Mouse (Mus musculus): ENCODE data around the gene Zfp292. TPM values are rescaled to one million over a fixed set of nuclear protein-coding genes. Genes with fewer than 3 reads are reported as not detected.

Zfp292 gene
- polyA plus RNA-seq, 1 experiment from 2014 or later = 12.4 TPM

DNA sequence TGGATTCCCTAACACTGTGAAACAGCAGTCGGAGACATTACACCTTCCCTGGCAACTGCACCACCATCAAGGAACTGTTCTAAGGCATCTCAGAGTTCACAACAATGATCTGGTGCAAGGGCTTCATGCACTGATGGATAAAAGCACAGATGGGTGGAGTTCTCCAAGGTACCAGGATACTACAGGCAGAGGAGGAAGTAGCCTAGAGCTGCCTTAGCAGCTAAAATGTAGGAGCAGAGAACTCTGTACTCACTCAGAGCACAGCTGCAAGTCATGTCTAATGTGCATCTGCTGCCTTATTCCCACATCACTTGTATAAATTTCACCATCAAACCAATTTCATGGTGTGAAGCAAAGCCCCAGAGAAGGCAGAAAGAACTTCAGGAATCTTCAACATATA lies 38.9 kb downstream of the Zfp292 start:
- peaks cover 6% of the 10 kb centered on the region for H3K4me1 ChIP-seq (ENCODE audit: control insufficient read depth, insufficient read depth, low read length)
- no peak for ATAC-seq (replicated peaks; ENCODE audit: extremely low read depth, insufficient read depth, low FRiP score)
- no peaks in the 10 kb centered on the region for H3K27me3 ChIP-seq (ENCODE audit: control insufficient read depth, insufficient read depth, low read length)
- no peak overlapping the region for H3K27ac ChIP-seq (ENCODE audit: low read length)
- 91% methylated on average over 1 of the region's 1 CpGs for WGBS
- H3K36me3 ChIP-seq (ENCODE audit: control insufficient read depth, insufficient read depth) = peaks cover 4% of the 10 kb centered on the region
- no peak overlapping the region for H3K4me3 ChIP-seq (ENCODE audit: low read length)
- H3K4me2 ChIP-seq (ENCODE audit: low read depth, low read length) = no peak overlapping the region
- H3K9me3 ChIP-seq (replicated peaks; ENCODE audit: control insufficient read depth, low read length) = no peaks in the 10 kb centered on the region
- H3K9ac ChIP-seq (ENCODE audit: low read length) = no peak overlapping the region

DNA sequence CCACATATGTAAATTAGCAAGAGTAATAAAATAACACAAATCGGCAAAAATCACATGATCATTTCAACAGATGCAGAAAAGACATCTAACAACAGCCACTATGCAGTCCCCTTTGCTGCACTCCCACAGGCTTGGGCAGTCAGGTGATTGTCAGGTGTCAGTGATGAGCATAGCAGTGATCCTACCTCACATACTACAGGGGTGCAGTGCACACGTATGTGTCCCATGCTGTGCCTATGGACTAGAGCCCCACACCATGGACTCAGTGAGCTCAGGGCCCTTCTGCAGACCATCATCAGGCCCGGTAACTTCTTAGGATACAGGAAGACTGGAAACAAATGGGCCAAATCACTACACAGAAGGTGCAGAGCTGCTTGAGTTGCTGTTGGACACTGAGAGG lies 39.9 kb downstream of the Zfp292 start:
- no peak overlapping the region for H3K4me2 ChIP-seq (ENCODE audit: low read depth, low read length)
- H3K27ac ChIP-seq (ENCODE audit: low read length) = no peak overlapping the region
- H3K9ac ChIP-seq (ENCODE audit: low read length) = no peak overlapping the region
- no peak for ATAC-seq (replicated peaks; ENCODE audit: extremely low read depth, insufficient read depth, low FRiP score)
- no peaks in the 10 kb centered on the region for H3K9me3 ChIP-seq (replicated peaks; ENCODE audit: control insufficient read depth, low read length)
- no peak overlapping the region for H3K4me3 ChIP-seq (ENCODE audit: low read length)
- H3K4me1 ChIP-seq (ENCODE audit: control insufficient read depth, insufficient read depth, low read length) = peaks cover 6% of the 10 kb centered on the region
- no peaks in the 10 kb centered on the region for H3K27me3 ChIP-seq (ENCODE audit: control insufficient read depth, insufficient read depth, low read length)
- peaks cover 11% of the 10 kb centered on the region for H3K36me3 ChIP-seq (ENCODE audit: control insufficient read depth, insufficient read depth)
- 88% methylated on average over 3 of the region's 3 CpGs for WGBS

GRCm38 (mm10) chr4:34831496-34831895 lies 51.3 kb downstream of the Zfp292 start:
- WGBS = 83% methylated on average over 4 of the region's 4 CpGs
- no peaks in the 10 kb centered on the region for H3K27me3 ChIP-seq (ENCODE audit: control insufficient read depth, insufficient read depth, low read length)
- H3K4me3 ChIP-seq (ENCODE audit: low read length) = no peak overlapping the region
- no peaks in the 10 kb centered on the region for H3K9me3 ChIP-seq (replicated peaks; ENCODE audit: control insufficient read depth, low read length)
- no peak overlapping the region for H3K9ac ChIP-seq (ENCODE audit: low read length)
- no peaks in the 10 kb centered on the region for H3K4me1 ChIP-seq (ENCODE audit: control insufficient read depth, insufficient read depth, low read length)
- no peak overlapping the region for H3K27ac ChIP-seq (ENCODE audit: low read length)
- H3K36me3 ChIP-seq (ENCODE audit: control insufficient read depth, insufficient read depth) = peaks cover 11% of the 10 kb centered on the region; the same call in 1 of the 2 replicates
- no peak for ATAC-seq (replicated peaks; ENCODE audit: extremely low read depth, insufficient read depth, low FRiP score)
- no peak overlapping the region for H3K4me2 ChIP-seq (ENCODE audit: low read depth, low read length)

- no peak for ATAC-seq (replicated peaks; ENCODE audit: extremely low read depth, insufficient read depth, low FRiP score)
- Histone ChIP-seq H3K27ac (ENCODE audit: low read length) (no peak overlapping the region), H3K36me3 (ENCODE audit: control insufficient read depth, insufficient read depth) (peaks cover 7% of the 10 kb centered on the region; the same call in 1 of the 2 replicates), H3K9me3 (replicated peaks; ENCODE audit: control insufficient read depth, low read length) (no peaks in the 10 kb centered on the region), H3K4me2 (ENCODE audit: low read depth, low read length) (no peak overlapping the region), H3K9ac (ENCODE audit: low read length) (no peak overlapping the region), H3K4me3 (ENCODE audit: low read length) (no peak overlapping the region), H3K4me1 (ENCODE audit: control insufficient read depth, insufficient read depth, low read length) (no peaks in the 10 kb centered on the region), H3K27me3 (ENCODE audit: control insufficient read depth, insufficient read depth, low read length) (no peaks in the 10 kb centered on the region)
- 86% methylated on average over 3 of the region's 3 CpGs for WGBS
Measured at GRCm38 (mm10) chr4:34829456-34829855, 53.3 kb downstream of the Zfp292 start.

- Histone ChIP-seq H3K27me3 (ENCODE audit: control insufficient read depth, insufficient read depth, low read length) (no peaks in the 10 kb centered on the region), H3K36me3 (ENCODE audit: control insufficient read depth, insufficient read depth) (peaks cover 9% of the 10 kb centered on the region), H3K4me3 (ENCODE audit: low read length) (no peak overlapping the region), H3K4me2 (ENCODE audit: low read depth, low read length) (no peak overlapping the region), H3K4me1 (ENCODE audit: control insufficient read depth, insufficient read depth, low read length) (peaks cover 8% of the 10 kb centered on the region), H3K9ac (ENCODE audit: low read length) (no peak overlapping the region), H3K27ac (ENCODE audit: low read length) (peak overlapping the region; percentile 24; the same call in 1 of the 2 replicates), H3K9me3 (replicated peaks; ENCODE audit: control insufficient read depth, low read length) (no peaks in the 10 kb centered on the region)
- 93% methylated on average over 1 of the region's 1 CpGs for WGBS
- ATAC-seq (replicated peaks; ENCODE audit: extremely low read depth, insufficient read depth, low FRiP score) = no peak
Measured at GRCm38 (mm10) chr4:34823901-34824300, 58.9 kb downstream of the Zfp292 start.

GRCm38 (mm10) chr4:34819904-34820303 lies 62.9 kb downstream of the Zfp292 start:
- no peak overlapping the region for H3K4me2 ChIP-seq (ENCODE audit: low read depth, low read length)
- H3K27me3 ChIP-seq (ENCODE audit: control insufficient read depth, insufficient read depth, low read length) = no peaks in the 10 kb centered on the region
- no peak overlapping the region for H3K9ac ChIP-seq (ENCODE audit: low read length)
- H3K9me3 ChIP-seq (replicated peaks; ENCODE audit: control insufficient read depth, low read length) = no peaks in the 10 kb centered on the region
- peaks cover 8% of the 10 kb centered on the region for H3K4me1 ChIP-seq (ENCODE audit: control insufficient read depth, insufficient read depth, low read length)
- WGBS = 92% methylated on average over 4 of the region's 4 CpGs
- peaks cover 26% of the 10 kb centered on the region for H3K36me3 ChIP-seq (ENCODE audit: control insufficient read depth, insufficient read depth)
- H3K4me3 ChIP-seq (ENCODE audit: low read length) = no peak overlapping the region
- no peak for ATAC-seq (replicated peaks; ENCODE audit: extremely low read depth, insufficient read depth, low FRiP score)
- no peak overlapping the region for H3K27ac ChIP-seq (ENCODE audit: low read length)

DNA sequence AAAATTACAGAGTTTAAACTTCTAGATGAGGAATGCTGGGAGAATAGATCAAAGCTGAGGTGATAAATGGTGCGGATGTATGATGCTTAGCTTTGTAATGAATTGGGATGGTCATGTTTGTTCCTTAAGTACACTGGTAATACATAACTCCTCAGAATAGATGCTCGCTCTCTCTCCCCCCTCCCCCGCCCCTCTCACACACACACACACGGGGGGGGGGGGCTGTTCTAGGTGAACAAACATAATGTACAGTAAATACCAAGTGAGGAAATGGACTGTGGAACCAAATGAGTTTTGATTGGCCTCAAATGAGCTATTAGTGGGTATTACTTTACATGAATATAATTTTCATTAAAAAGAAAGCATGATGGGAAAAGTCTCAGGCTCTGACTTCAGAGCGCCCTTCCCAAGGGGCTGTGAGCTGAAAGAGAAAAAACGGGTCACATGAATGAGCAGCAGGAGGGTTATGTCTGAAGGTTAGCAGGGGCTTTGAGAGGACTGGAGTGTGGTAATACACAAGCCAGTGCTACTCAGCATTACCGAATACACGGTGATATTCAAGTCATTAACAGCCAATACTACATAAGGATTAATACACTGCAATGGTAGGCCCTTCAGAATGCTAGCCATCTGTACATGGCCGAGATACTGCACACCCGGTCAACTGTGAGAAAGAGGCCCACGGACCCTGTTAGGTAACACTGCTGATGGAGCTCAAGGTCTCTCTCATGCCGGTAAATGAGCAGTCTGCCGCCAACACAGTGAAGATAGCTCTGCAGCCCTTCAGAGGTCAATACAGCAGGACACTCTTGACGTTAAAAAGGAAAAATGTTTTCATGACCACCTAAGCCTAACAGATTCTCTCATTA lies 81.4 kb downstream of the Zfp292 start:
- WGBS = 85% methylated on average over 14 of the region's 14 CpGs
- Histone ChIP-seq H3K4me1 (ENCODE audit: control insufficient read depth, insufficient read depth, low read length) (no peaks in the 10 kb centered on the region), H3K9ac (ENCODE audit: low read length) (no peak overlapping the region), H3K4me2 (ENCODE audit: low read depth, low read length) (no peak overlapping the region), H3K9me3 (replicated peaks; ENCODE audit: control insufficient read depth, low read length) (no peaks in the 10 kb centered on the region), H3K4me3 (ENCODE audit: low read length) (no peak overlapping the region), H3K36me3 (ENCODE audit: control insufficient read depth, insufficient read depth) (peaks cover 15% of the 10 kb centered on the region), H3K27ac (ENCODE audit: low read length) (no peak overlapping the region), H3K27me3 (ENCODE audit: control insufficient read depth, insufficient read depth, low read length) (no peaks in the 10 kb centered on the region)
- ATAC-seq (replicated peaks; ENCODE audit: extremely low read depth, insufficient read depth, low FRiP score) = no peak

- Histone ChIP-seq H3K4me3 (ENCODE audit: low read length) (no peak overlapping the region), H3K9me3 (replicated peaks; ENCODE audit: control insufficient read depth, low read length) (no peaks in the 10 kb centered on the region), H3K36me3 (ENCODE audit: control insufficient read depth, insufficient read depth) (peaks cover 2% of the 10 kb centered on the region; the same call in 1 of the 2 replicates), H3K9ac (ENCODE audit: low read length) (no peak overlapping the region), H3K27me3 (ENCODE audit: control insufficient read depth, insufficient read depth, low read length) (no peaks in the 10 kb centered on the region), H3K4me1 (ENCODE audit: control insufficient read depth, insufficient read depth, low read length) (no peaks in the 10 kb centered on the region), H3K4me2 (ENCODE audit: low read depth, low read length) (no peak overlapping the region), H3K27ac (ENCODE audit: low read length) (no peak overlapping the region)
- no peak for ATAC-seq (replicated peaks; ENCODE audit: extremely low read depth, insufficient read depth, low FRiP score)
- 81% methylated on average over 2 of the region's 2 CpGs for WGBS
Measured at GRCm38 (mm10) chr4:34798005-34798404, 84.8 kb downstream of the Zfp292 start.

DNA sequence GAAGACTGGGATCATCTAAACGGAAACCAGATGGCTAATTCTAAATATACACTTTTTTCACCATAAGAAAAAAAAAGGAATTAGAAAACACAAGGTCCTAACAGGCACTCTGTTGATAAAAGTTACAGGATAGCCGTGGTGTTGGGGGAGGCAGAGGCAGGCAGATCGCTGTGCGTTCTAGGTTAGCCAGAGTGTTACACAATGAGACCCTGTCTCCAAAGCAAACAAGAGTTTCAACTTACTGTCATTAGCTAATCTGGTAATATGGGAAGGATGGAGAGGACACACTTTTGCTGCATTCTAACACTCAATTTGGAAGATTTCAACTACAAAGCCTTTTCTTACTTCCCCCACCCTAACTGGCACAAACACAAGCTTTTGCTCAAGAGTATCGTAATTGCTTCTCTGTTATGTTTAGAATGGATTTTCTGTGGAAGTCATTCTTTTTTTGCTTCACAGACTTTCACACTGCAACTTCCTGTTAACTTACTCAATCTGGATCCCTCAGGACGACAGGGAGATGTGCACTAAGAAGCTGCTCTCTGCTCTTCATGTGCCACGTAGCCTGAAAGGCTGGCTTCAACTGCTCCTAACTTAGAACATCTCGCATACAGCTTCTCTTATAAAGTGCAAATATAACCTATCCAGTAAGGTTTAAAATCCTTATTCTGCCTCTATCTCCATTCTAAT lies 85.3 kb downstream of the Zfp292 start:
- Histone ChIP-seq H3K4me1 (ENCODE audit: control insufficient read depth, insufficient read depth, low read length) (no peaks in the 10 kb centered on the region), H3K27me3 (ENCODE audit: control insufficient read depth, insufficient read depth, low read length) (no peaks in the 10 kb centered on the region), H3K36me3 (ENCODE audit: control insufficient read depth, insufficient read depth) (no peaks in the 10 kb centered on the region), H3K4me2 (ENCODE audit: low read depth, low read length) (no peak overlapping the region), H3K9ac (ENCODE audit: low read length) (no peak overlapping the region), H3K9me3 (replicated peaks; ENCODE audit: control insufficient read depth, low read length) (no peaks in the 10 kb centered on the region), H3K27ac (ENCODE audit: low read length) (no peak overlapping the region), H3K4me3 (ENCODE audit: low read length) (no peak overlapping the region)
- no peak for ATAC-seq (replicated peaks; ENCODE audit: extremely low read depth, insufficient read depth, low FRiP score)
- WGBS = 67% methylated on average over 8 of the region's 8 CpGs

Data from heart, embryonic 16.5 days (tissue).